Mouse (Mus musculus): ENCODE results near the gene Pea15a.
"Not testable (repeated sequence)": the region's sequence is repeated elsewhere in the genome, so short reads cannot be mapped to it uniquely, and the experiment has no call there.

- TF ChIP-seq EP300 (IDR thresholded peaks at IDR 0.05; ENCODE audit: low read length); MAX (IDR thresholded peaks at IDR 0.05; ENCODE audit: low read length); CTCF (conservative IDR thresholded peaks at IDR 0.05 in 1 of 2, IDR thresholded peaks at IDR 0.05 in 1 of 2; ENCODE audit: low read depth in 2 of 2, low read length in 2 of 2); POLR2A (IDR thresholded peaks at IDR 0.05; ENCODE audit: low read depth, low read length); GABPA (IDR thresholded peaks at IDR 0.05; ENCODE audit: insufficient replicate concordance, low read depth, low read length): not testable (repeated sequence)
These were observed 38.0 kb upstream of the Pea15a start for GRCm38 (mm10) chr1:172244645-172245044.
